Mouse (Mus musculus): ENCODE measurements at regions not wholly inside any gene's neighbourhood (a gene's known extent, or its start where the extent isn't known, plus 50 kb on each side); places are given as distances from the start of the nearest gene placed in this dataset.

- TF ChIP-seq POLR2A (IDR thresholded peaks at IDR 0.05; ENCODE audit: low read depth, low read length) (no peak), CTCF (conservative IDR thresholded peaks at IDR 0.05; ENCODE audit: insufficient read depth, insufficient read length, low read depth, low read length) (no peak)
These were observed 174.3 kb upstream of the Akr1e1 start for GRCm38 (mm10) chr13:4783290-4783689.
